ENCODE assay signal across 8 mouse cellular contexts in the genomic region with DNA sequence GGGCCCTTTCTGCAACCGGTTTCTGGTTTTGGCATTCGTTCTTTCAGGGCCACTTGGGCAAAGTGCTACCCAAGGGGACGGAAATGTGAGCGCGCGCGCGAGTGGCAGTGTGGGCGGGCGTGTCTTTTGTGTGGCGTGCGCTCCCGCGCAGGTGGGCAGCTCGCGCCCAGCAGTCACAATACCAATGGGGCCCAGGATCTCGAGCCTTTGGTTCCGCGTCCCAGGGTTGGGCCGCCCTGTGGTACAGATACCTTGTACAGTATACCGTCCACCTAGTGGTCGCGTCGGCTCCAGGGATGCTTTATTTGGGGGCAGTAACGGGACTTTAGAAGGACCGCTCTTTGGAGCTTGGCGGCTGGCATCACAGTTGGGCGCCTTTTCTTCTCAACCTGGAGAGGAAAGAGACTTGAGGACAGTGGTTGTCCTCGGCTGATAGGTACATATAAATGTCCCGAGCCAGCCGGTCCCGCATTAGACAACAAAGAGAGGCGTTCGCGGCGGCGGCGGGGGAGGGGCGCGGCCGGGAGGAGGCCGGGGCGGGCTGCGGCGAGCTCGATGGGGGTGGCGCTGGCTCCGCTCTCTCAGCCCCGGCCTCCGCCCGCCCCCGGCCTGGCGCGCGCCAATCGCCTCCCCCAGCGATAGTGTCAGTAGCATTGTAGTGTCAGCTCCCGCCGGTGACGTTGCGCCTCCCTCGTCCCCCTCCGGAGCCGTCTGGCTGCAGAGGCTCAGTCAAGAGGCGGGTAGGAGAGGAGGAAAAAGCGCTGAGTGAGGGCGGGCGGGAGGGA. TPM values are rescaled to one million over a fixed set of nuclear protein-coding genes. Genes with fewer than 3 reads are reported as not detected.
A peak's percentile ranks its signal among the peaks of the same experiment; 100 is the strongest.
DNase-seq lines count a peak whose midpoint lies in the region; ATAC-seq and TF ChIP-seq lines count a peak whose summit lies in the region.

No protein-coding gene starts in this region.

- WGBS in heart, embryonic 10.5 days, result under 1% methylated on average over 64 of the region's 68 CpGs
- WGBS in kidney, embryonic 15.5 days, result under 1% methylated on average over 63 of the region's 68 CpGs
- WGBS in liver, adult 2 months, result under 1% methylated on average over 66 of the region's 68 CpGs

- ATAC-seq in kidney, embryonic 15.5 days (replicated peaks; ENCODE audit: low FRiP score), result peak; percentile 86
- peak; percentile 72 for ATAC-seq in monocyte, adult 5-6 weeks (replicated peaks; ENCODE audit: insufficient number of reproducible peaks, low FRiP score, low TSS enrichment, poor library complexity, severe bottlenecking)

- peak overlapping the region; percentile 93 for H3K9ac ChIP-seq in kidney, embryonic 15.5 days
- H3K9ac ChIP-seq in liver, adult 2 months (ENCODE audit: low read depth, low read length), result peak overlapping the region; percentile 83

- H3K4me1 ChIP-seq in bone marrow macrophage, adult 2 months (ENCODE audit: control insufficient read depth, insufficient read depth, low read length), result peaks cover 3% of the 10 kb centered on the region; the same call in 1 of the 2 replicates
- no peaks in the 10 kb centered on the region for H3K4me1 ChIP-seq in embryonic fibroblast, embryonic 13.5 days (ENCODE audit: control insufficient read depth, insufficient read depth, low read length)
- peaks cover 21% of the 10 kb centered on the region for H3K4me1 ChIP-seq in heart, embryonic 10.5 days
- H3K4me1 ChIP-seq in kidney, embryonic 15.5 days, result peaks cover 37% of the 10 kb centered on the region
- peaks cover 6% of the 10 kb centered on the region; the same call in 1 of the 2 replicates for H3K4me1 ChIP-seq in liver, adult 2 months (ENCODE audit: control insufficient read depth, insufficient read depth, low read length)

- TF ChIP-seq POLR2A in bone marrow macrophage, adult 2 months (IDR thresholded peaks at IDR 0.05; ENCODE audit: borderline replicate concordance, low read depth, low read length), result no peak
- no peak; the same call in none of the 2 replicates for TF ChIP-seq POLR2A in embryonic fibroblast, embryonic 13.5 days (IDR thresholded peaks at IDR 0.05; ENCODE audit: low read depth, low read length)
- TF ChIP-seq POLR2A in liver, adult 2 months (IDR thresholded peaks at IDR 0.05; ENCODE audit: extremely low read depth, insufficient read depth, low read length), result no peak

- peak overlapping the region; percentile 55 for H3ac ChIP-seq in C2C12 (ENCODE audit: control insufficient read depth, insufficient read length, low read depth)

- peaks cover 23% of the 10 kb centered on the region for H3K36me3 ChIP-seq in C2C12 (ENCODE audit: control insufficient read depth, insufficient read depth)
- peaks cover 14% of the 10 kb centered on the region for H3K36me3 ChIP-seq in heart, embryonic 10.5 days
- H3K36me3 ChIP-seq in kidney, embryonic 15.5 days, result peaks cover 15% of the 10 kb centered on the region
- H3K36me3 ChIP-seq in liver, adult 2 months (ENCODE audit: control insufficient read depth, insufficient read depth, low read length), result no peaks in the 10 kb centered on the region

- peak overlapping the region; percentile 62 for H3K27ac ChIP-seq in bone marrow macrophage, adult 2 months (ENCODE audit: insufficient read depth, low read depth, low read length)
- H3K27ac ChIP-seq in embryonic fibroblast, embryonic 13.5 days (ENCODE audit: insufficient read depth, low read length), result peak overlapping the region; percentile 73
- H3K27ac ChIP-seq in heart, embryonic 10.5 days, result peak overlapping the region; percentile 99
- H3K27ac ChIP-seq in kidney, embryonic 15.5 days, result peak overlapping the region; percentile 99
- peak overlapping the region; percentile 65 for H3K27ac ChIP-seq in liver, adult 2 months (replicated peaks; ENCODE audit: insufficient read depth, low read depth, low read length)

- H3K4me3 ChIP-seq in C2C12 (ENCODE audit: insufficient read depth, poor library complexity, severe bottlenecking), result peak overlapping the region; percentile 34
- H3K4me3 ChIP-seq in bone marrow macrophage, adult 2 months (ENCODE audit: insufficient read depth, low read length), result peak overlapping the region; percentile 79
- peak overlapping the region; percentile 59 for H3K4me3 ChIP-seq in embryonic fibroblast, embryonic 13.5 days (ENCODE audit: insufficient read depth, low read length)
- H3K4me3 ChIP-seq in heart, embryonic 10.5 days, result peak overlapping the region; percentile 94
- H3K4me3 ChIP-seq in kidney, embryonic 15.5 days (replicated peaks), result peak overlapping the region; percentile 92
- peak overlapping the region; percentile 83 for H3K4me3 ChIP-seq in liver, adult 2 months (ENCODE audit: insufficient read depth, low read depth, low read length)

- TF ChIP-seq CTCF in C2C12 (IDR thresholded peaks at IDR 0.05; ENCODE audit: control insufficient read depth, insufficient read depth, insufficient read length), result no peak
- 0 out of 2 replicates have a peak, but pooled peaks have one; percentile 8 for TF ChIP-seq CTCF in bone marrow macrophage, adult 2 months (IDR thresholded peaks at IDR 0.05; ENCODE audit: low read depth, low read length)
- no peak for TF ChIP-seq CTCF in embryonic fibroblast, embryonic 13.5 days (IDR thresholded peaks at IDR 0.05; ENCODE audit: borderline replicate concordance, insufficient read depth, low read length)
- 0 out of 2 replicates have a peak, but pooled peaks have one; percentile 15 for TF ChIP-seq CTCF in liver, adult 2 months (IDR thresholded peaks at IDR 0.05; ENCODE audit: low read depth, low read length)

- H3K79me2 ChIP-seq in C2C12 (ENCODE audit: control insufficient read depth, insufficient read depth), result peaks cover 34% of the 10 kb centered on the region
- H3K79me2 ChIP-seq in liver, adult 2 months (ENCODE audit: control insufficient read depth, insufficient read depth, low read length), result no peaks in the 10 kb centered on the region

- no peaks in the 10 kb centered on the region for H3K27me3 ChIP-seq in C2C12 (ENCODE audit: control insufficient read depth, insufficient read depth, insufficient read length)
- no peaks in the 10 kb centered on the region for H3K27me3 ChIP-seq in heart, embryonic 10.5 days (ENCODE audit: insufficient read depth, poor library complexity, severe bottlenecking)
- H3K27me3 ChIP-seq in kidney, embryonic 15.5 days, result no peaks in the 10 kb centered on the region
- peaks cover 2% of the 10 kb centered on the region; the same call in 1 of the 2 replicates for H3K27me3 ChIP-seq in liver, adult 2 months (ENCODE audit: control insufficient read depth, insufficient read depth, low read length)

- H3K4me2 ChIP-seq in kidney, embryonic 15.5 days, result peak overlapping the region; percentile 95

- H3K79me3 ChIP-seq in C2C12 (ENCODE audit: low read depth), result peaks cover 22% of the 10 kb centered on the region

- H3K9me3 ChIP-seq in heart, embryonic 10.5 days, result no peaks in the 10 kb centered on the region
- H3K9me3 ChIP-seq in kidney, embryonic 15.5 days (replicated peaks), result no peaks in the 10 kb centered on the region

- DNase-seq in heart, embryonic 10.5 days (ENCODE audit: low spot score), result peak; percentile 98
- peak; percentile 57 for DNase-seq in liver, adult 2 months (ENCODE audit: extremely low read depth, low read depth, low spot score)
- peak; percentile 91 to 93 for DNase-seq in spleen, postnatal 36 days (ENCODE audit: low spot score in 2 of 2)

TF ChIP-seq in C2C12, 6 proteins besides CTCF, POLR2A, EP300 and RAD21:
- TF ChIP-seq USF1 (IDR thresholded peaks at IDR 0.05; ENCODE audit: low read depth) (no peak), MYOD1 (IDR thresholded peaks at IDR 0.05; ENCODE audit: control insufficient read depth, insufficient read length, low read depth) (no peak), MAX (IDR thresholded peaks at IDR 0.05) (no peak), MYOG (IDR thresholded peaks at IDR 0.05; ENCODE audit: control insufficient read depth, extremely low read depth, insufficient read length) (no peak), CEBPB (IDR thresholded peaks at IDR 0.05; ENCODE audit: low read depth) (no peak), FOSL1 (IDR thresholded peaks at IDR 0.05; ENCODE audit: insufficient read depth, low read length, poor library complexity, severe bottlenecking) (no peak)

RNA-seq across cellular contexts. Expression of a gene that starts 0.5 kb away (rescaled TPM):
- 12.5 TPM for polyA plus RNA-seq in C2C12 (2012; fragmentation: generic; extraction: Trizol)
- polyA plus RNA-seq in bone marrow macrophage, adult 2 months (2012; ENCODE audit: insufficient read depth, insufficient read length, missing spikeins), result 6.8 and 7.8 TPM in 2 replicates
- 18.9 and 23.6 TPM in 2 replicates for polyA plus RNA-seq in embryonic fibroblast, embryonic 13.5 days (2011; ENCODE audit: insufficient read length, low read depth, missing spikeins)
- polyA plus RNA-seq in heart, embryonic 10.5 days (2016; fragmentation: Nextera tagmentation; extraction: Ambion mirVana), result 7.3 and 14.8 TPM in 2 replicates
- polyA plus RNA-seq in kidney, embryonic 15.5 days (2015; fragmentation: Nextera tagmentation; extraction: Ambion mirVana), result 11.1 and 11.3 TPM in 2 replicates
- 0.27 and 0.28 TPM in 2 replicates for total RNA-seq in liver, adult 2 months (2014; rRNA removed)
- 0.56 and 0.70 TPM in 2 replicates for polyA plus RNA-seq in liver, adult 2 months (2012; rRNA removed)
- total RNA-seq in monocyte, adult 5-6 weeks (2017), result 3.3 to 3.8 TPM (median 3.8 TPM) in 3 replicates

Comparison
In these comparisons a context has a peak if more than half of its experiments do, and no peak if none do; other contexts are left out.
1. Peak in every context shown above with its lines: DNase-seq, ATAC-seq, H3K4me3 ChIP-seq and H3K27ac ChIP-seq.
2. H3K4me3 ChIP-seq: peak in every context shown above with its lines; median percentile 94 in heart, embryonic 10.5 days; 92 in kidney, embryonic 15.5 days; 83 in liver, adult 2 months; 79 in bone marrow macrophage, adult 2 months; 59 in embryonic fibroblast, embryonic 13.5 days; 34 in C2C12.
3. CTCF ChIP-seq: peak in bone marrow macrophage, adult 2 months (single experiment) and liver, adult 2 months (single experiment); none in C2C12 (single experiment) and embryonic fibroblast, embryonic 13.5 days (single experiment).